Mouse (Mus musculus) hindbrain, embryonic 14.5 days (tissue): ENCODE results near the gene Tnip1. TPM values are rescaled to one million over a fixed set of nuclear protein-coding genes. Genes with fewer than 3 reads are reported as not detected.

Source experiments
- ATAC-seq: fragments of 200-750 bp; cut with Nextera tagmentation; 2 replicates; pipeline ENCODE4 v1.8.0; 2017; ENCODE audit warnings: moderate number of reproducible peaks, mild to moderate bottlenecking, moderate TSS enrichment, moderate library complexity; ENCODE audit not compliant: low FRiP score
- DNase-seq: peaks from one replicate; pipeline ENCODE4 v3.0.0-alpha.2; 2015; ENCODE audit warnings: low spot score
- H3K27ac ChIP-seq: fragments of 300-500 bp; sonication (generic); 2 replicates; pipeline ENCODE4 v1.5.1; 2014; ENCODE audit warnings: mild to moderate bottlenecking, moderate library complexity
- H3K27me3 ChIP-seq: fragments of 300-500 bp; sonication (generic); 2 replicates; pipeline ENCODE4 v1.6.1; 2014; ENCODE audit warnings: mild to moderate bottlenecking, low read length, mixed read lengths; ENCODE audit not compliant: control insufficient read depth, insufficient read depth
- H3K36me3 ChIP-seq: fragments of 300-500 bp; sonication (generic); replicated peaks from 2 replicates; pipeline ENCODE4 v1.6.1; 2014; ENCODE audit not compliant: control insufficient read depth, insufficient read depth
- H3K4me1 ChIP-seq: fragments of 300-500 bp; sonication (generic); replicated peaks from 2 replicates; pipeline ENCODE4 v1.6.1; 2014; ENCODE audit warnings: antibody characterized with exemption, low read length, mixed read lengths; ENCODE audit not compliant: control insufficient read depth, insufficient read depth
- H3K4me2 ChIP-seq: fragments of 300-500 bp; sonication (generic); replicated peaks from 2 replicates; pipeline ENCODE4 v1.6.1; 2014; ENCODE audit warnings: mild to moderate bottlenecking, moderate library complexity
- H3K4me3 ChIP-seq: fragments of 300-500 bp; sonication (generic); replicated peaks from 2 replicates; pipeline ENCODE4 v1.5.1; 2014; ENCODE audit warnings: mild to moderate bottlenecking, low read length
- H3K9ac ChIP-seq: fragments of 300-500 bp; sonication (generic); 2 replicates; pipeline ENCODE4 v1.6.1; 2014
- H3K9me3 ChIP-seq: fragments of 300-500 bp; sonication (generic); 2 replicates; pipeline ENCODE4 v1.6.1; 2016; ENCODE audit warnings: low read length; ENCODE audit not compliant: control insufficient read depth
- WGBS: fragments of 180-500 bp; shearing (Covaris S2); extraction: QIAGEN DNeasy Blood & Tissue Kit; methylation state at CpG from one replicate; pipeline ENCODE4 v1.1.7; 2014; 5-methylcytosine and 5-hydroxymethylcytosine counted together
- polyA plus RNA-seq: library from polyadenylated mRNA; unstranded; fragments of >200 nt; fragmentation: Nextera tagmentation; extraction: Ambion mirVana; gene quantifications from 2 replicates; pipeline ENCODE4 v1.2.1, GENCODE M21; 2014

Gene Tnip1
- polyA plus RNA-seq, 1 experiment from 2014 or later, result 17.0 TPM

DNA sequence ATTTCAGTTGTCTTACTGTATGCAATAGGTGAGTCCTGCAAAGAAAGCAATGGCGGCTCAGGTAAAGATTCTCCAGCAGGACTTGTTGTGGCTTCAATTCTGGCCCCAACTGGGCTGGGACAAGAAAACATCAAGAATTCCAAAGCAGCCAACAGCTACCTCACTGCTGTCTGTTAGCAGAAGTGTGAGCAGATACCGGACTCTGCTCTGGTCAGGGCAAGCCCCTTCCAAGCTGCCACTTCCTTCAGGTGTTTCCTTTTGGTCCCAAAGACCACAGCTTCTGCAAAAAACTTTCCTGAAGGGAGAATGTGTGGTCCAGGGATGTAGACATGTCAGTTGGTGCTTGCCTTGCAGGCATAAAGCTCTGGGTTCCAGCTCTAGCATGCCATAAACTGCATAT is 13.0 kb upstream of the Tnip1 start:
- Histone ChIP-seq H3K27me3 (no peaks in the 10 kb centered on the region), H3K4me2 (no peak overlapping the region), H3K4me1 (peaks cover 7% of the 10 kb centered on the region; the same call in 1 of the 2 replicates), H3K9ac (no peak overlapping the region), H3K4me3 (no peak overlapping the region), H3K9me3 (no peaks in the 10 kb centered on the region), H3K36me3 (no peaks in the 10 kb centered on the region), H3K27ac (no peak overlapping the region)
- DNase-seq, result no peak
- WGBS, result 90% methylated on average over 2 of the region's 2 CpGs
- ATAC-seq, result no peak

DNA sequence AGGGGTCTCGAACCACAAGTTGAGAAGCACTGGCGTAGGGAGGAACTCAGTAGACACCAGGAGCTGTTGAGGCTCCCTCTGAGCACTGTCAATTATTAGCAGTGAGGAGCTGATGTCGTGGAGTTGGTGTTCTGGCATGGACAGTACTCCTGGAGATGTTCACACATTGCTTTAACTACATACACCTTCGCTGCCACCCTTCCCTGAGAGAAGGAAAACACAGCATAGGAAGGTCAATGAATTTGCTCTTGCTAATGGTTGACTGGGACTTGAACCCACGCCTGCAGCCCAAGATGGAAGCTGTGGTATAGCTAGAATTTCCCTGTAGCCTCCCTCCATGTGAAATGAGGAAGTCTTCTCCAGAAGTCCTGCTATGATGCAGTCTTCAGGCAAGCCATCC is 12.6 kb upstream of the Tnip1 start:
- Histone ChIP-seq H3K9ac (no peak overlapping the region), H3K4me1 (peaks cover 7% of the 10 kb centered on the region; the same call in 1 of the 2 replicates), H3K9me3 (no peaks in the 10 kb centered on the region), H3K27me3 (no peaks in the 10 kb centered on the region), H3K27ac (no peak overlapping the region), H3K4me3 (no peak overlapping the region), H3K36me3 (no peaks in the 10 kb centered on the region), H3K4me2 (no peak overlapping the region)
- WGBS, result 90% methylated on average over 5 of the region's 5 CpGs
- ATAC-seq (no peak), DNase-seq (no peak)

DNA sequence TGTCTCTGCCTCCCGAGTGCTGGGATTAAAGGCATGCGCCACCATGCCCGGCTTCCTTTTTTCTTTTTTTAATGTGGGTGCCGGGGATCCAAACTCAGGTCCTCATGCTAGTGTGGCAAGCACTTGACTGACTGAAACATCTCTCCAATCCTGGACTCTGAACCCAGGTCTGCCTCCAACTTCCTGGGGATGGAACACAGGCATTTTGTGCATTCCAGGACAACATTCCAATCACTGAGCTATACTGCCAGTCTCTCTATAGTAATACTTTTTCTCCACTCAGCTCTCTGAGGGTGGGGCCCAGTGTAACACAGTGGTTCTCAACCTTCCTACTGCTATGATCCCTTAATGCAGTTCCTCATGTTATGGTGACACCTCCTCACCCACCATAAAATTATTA is 11.9 kb upstream of the Tnip1 start:
- no peaks in the 10 kb centered on the region for H3K36me3 ChIP-seq
- no peaks in the 10 kb centered on the region for H3K27me3 ChIP-seq
- H3K9me3 ChIP-seq, result no peaks in the 10 kb centered on the region
- DNase-seq, result no peak
- no peak overlapping the region for H3K4me2 ChIP-seq
- H3K27ac ChIP-seq, result no peak overlapping the region
- H3K4me1 ChIP-seq, result peaks cover 7% of the 10 kb centered on the region; the same call in 1 of the 2 replicates
- no peak for ATAC-seq
- WGBS, result 92% methylated on average over 4 of the region's 4 CpGs
- H3K9ac ChIP-seq, result no peak overlapping the region
- H3K4me3 ChIP-seq, result no peak overlapping the region

- no peak for ATAC-seq
- peak; percentile 36 for DNase-seq
- Histone ChIP-seq H3K4me2 (no peak overlapping the region), H3K4me3 (no peak overlapping the region), H3K4me1 (peaks cover 7% of the 10 kb centered on the region; the same call in 1 of the 2 replicates), H3K27me3 (no peaks in the 10 kb centered on the region), H3K9me3 (no peaks in the 10 kb centered on the region), H3K27ac (no peak overlapping the region), H3K36me3 (no peaks in the 10 kb centered on the region), H3K9ac (peak overlapping the region; percentile 9; the same call in 1 of the 2 replicates)
- WGBS, result 55% methylated on average over 8 of the region's 8 CpGs
Observed at GRCm38 (mm10) chr11:54973481-54974212, 10.9 kb upstream of the Tnip1 start.

- no peak overlapping the region for H3K9ac ChIP-seq
- DNase-seq (no peak), ATAC-seq (no peak)
- H3K4me1 ChIP-seq, result peaks cover 7% of the 10 kb centered on the region; the same call in 1 of the 2 replicates
- H3K9me3 ChIP-seq, result no peaks in the 10 kb centered on the region
- no peaks in the 10 kb centered on the region for H3K27me3 ChIP-seq
- 56% methylated on average over 6 of the region's 6 CpGs for WGBS
- no peak overlapping the region for H3K4me3 ChIP-seq
- H3K4me2 ChIP-seq, result no peak overlapping the region
- no peaks in the 10 kb centered on the region for H3K36me3 ChIP-seq
- H3K27ac ChIP-seq, result no peak overlapping the region
Observed at GRCm38 (mm10) chr11:54972789-54973188, 10.1 kb upstream of the Tnip1 start.

DNA sequence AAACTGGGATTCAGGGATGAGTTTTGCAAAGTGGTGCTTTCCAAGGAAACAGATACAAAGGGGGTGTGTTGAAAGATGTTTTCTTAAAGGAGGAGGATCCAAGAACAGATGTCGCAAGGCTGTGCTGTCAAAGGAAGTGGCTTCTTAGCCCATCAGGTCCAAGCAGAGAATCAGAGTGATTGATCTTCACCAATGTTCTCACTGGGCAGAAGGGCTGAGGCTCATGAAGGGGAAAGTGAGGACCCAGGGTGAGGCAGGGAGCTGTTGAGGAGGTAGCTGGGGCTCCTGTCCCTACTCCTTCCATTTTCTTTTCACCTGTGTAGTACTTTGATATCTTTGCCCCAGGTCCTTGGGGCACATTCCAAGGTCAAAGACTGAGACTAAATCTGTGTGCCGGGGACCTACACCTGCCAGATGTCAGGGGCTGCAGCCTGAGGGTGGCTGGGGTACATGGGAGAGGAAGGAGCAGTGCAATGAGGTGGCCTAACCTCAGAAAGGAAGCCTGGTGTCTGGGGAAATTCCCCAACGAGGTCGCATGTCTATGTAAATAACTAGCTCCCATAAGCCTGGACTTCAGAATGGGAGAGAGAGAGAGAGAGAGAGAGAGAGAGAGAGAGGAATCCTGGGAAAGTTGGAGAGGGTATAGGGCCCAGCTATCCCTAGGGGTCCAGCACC is 9.5 kb upstream of the Tnip1 start:
- H3K4me2 ChIP-seq, result no peak overlapping the region
- H3K9ac ChIP-seq, result no peak overlapping the region
- H3K27me3 ChIP-seq, result no peaks in the 10 kb centered on the region
- H3K9me3 ChIP-seq, result no peaks in the 10 kb centered on the region
- no peak for DNase-seq
- 70% methylated on average over 4 of the region's 4 CpGs for WGBS
- no peak overlapping the region for H3K27ac ChIP-seq
- ATAC-seq, result no peak
- no peak overlapping the region for H3K4me3 ChIP-seq
- H3K36me3 ChIP-seq, result no peaks in the 10 kb centered on the region
- peaks cover 7% of the 10 kb centered on the region; the same call in 1 of the 2 replicates for H3K4me1 ChIP-seq

DNA sequence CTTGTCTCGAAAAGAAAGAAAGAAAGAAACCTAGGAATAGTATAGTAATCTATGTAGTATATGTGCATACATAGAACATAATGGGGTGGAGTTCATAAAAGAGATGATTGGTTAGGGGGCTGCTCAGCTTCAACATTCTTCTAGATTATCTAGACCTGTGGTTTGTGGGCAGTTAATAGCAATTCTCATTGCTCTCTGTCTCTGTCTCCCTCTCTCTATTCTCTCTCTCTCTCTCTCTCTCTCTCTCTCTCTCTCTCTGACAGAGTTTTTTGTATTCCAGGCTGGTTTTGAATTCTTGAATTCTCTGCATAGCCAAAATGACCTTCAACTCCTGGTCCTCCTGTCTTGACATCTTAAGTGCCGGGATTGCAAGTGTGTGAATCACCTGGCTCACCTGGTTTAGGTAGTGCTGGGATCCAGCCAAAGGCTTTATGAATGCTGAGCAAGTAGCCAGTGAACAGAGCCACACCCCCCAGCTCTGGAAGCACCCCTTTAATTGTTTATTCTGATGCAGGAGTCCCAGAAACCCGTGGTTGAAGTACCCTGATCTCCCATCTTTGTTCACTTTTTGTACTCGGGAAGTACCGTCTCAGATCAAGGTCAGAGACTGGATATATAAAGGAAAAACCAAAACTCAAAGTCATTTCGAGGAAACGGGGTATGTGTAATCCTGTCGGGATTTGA is 8.8 kb upstream of the Tnip1 start:
- WGBS, result 74% methylated on average over 8 of the region's 8 CpGs
- no peak for ATAC-seq

GRCm38 (mm10) chr11:54965234-54965633 is 2.5 kb upstream of the Tnip1 start:
- H3K36me3 ChIP-seq, result no peaks in the 10 kb centered on the region
- no peaks in the 10 kb centered on the region for H3K27me3 ChIP-seq
- DNase-seq (no peak), ATAC-seq (no peak)
- no peak overlapping the region for H3K4me2 ChIP-seq
- H3K4me1 ChIP-seq, result no peaks in the 10 kb centered on the region
- no peaks in the 10 kb centered on the region for H3K9me3 ChIP-seq
- no peak overlapping the region for H3K9ac ChIP-seq
- H3K4me3 ChIP-seq, result no peak overlapping the region
- no peak overlapping the region for H3K27ac ChIP-seq
- 87% methylated on average over 6 of the region's 6 CpGs for WGBS

More for the DNA sequence above, 8.8 kb upstream of the Tnip1 start:
- H3K4me3 ChIP-seq, result no peak overlapping the region
- no peak overlapping the region for H3K27ac ChIP-seq
- H3K27me3 ChIP-seq, result no peaks in the 10 kb centered on the region
- DNase-seq, result no peak
- no peaks in the 10 kb centered on the region for H3K36me3 ChIP-seq
- peaks cover 7% of the 10 kb centered on the region; the same call in 1 of the 2 replicates for H3K4me1 ChIP-seq
- H3K9me3 ChIP-seq, result no peaks in the 10 kb centered on the region
- H3K9ac ChIP-seq, result no peak overlapping the region
- no peak overlapping the region for H3K4me2 ChIP-seq

DNA sequence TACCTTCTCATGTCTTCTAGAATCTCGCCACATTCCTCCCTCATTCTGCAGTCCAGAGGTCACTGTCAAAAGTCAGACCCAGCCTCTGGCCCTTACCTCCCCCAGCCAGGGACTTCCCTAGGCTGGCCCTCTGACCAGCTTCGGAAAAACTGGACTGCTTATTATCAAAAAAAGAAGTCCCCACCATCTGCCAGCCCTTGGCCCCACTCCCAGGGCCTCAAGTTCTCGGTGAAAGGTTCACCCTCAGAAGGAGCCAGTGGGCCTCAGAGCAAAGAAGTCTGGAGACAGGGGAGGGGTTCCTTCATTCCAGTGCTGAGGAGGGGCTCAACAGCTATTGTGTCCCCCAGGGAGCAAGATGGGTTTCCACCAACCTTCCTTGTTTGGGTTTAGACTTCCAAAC is 796 bp downstream of the Tnip1 start:
- Histone ChIP-seq H3K4me2 (no peak overlapping the region), H3K27ac (no peak overlapping the region), H3K36me3 (no peaks in the 10 kb centered on the region), H3K9ac (no peak overlapping the region), H3K4me1 (no peaks in the 10 kb centered on the region), H3K4me3 (no peak overlapping the region), H3K9me3 (no peaks in the 10 kb centered on the region), H3K27me3 (no peaks in the 10 kb centered on the region)
- WGBS, result 64% methylated on average over 3 of the region's 3 CpGs
- DNase-seq, result no peak
- ATAC-seq, result no peak
